Mouse (Mus musculus) spleen, adult 2 months (tissue): Measurements from ENCODE around the gene Kcnj4.

Experiments used
- CTCF ChIP-seq: fragments of 200-500 bp; IDR thresholded peaks from 2 replicates; pipeline ENCODE4 v1.5.1; 2011; ENCODE audit warnings: mild to moderate bottlenecking, inconsistent platforms; ENCODE audit not compliant: insufficient read depth, insufficient read length, insufficient replicate concordance; ENCODE audit errors: extremely low read depth
- POLR2A ChIP-seq: fragments of 200-500 bp; IDR thresholded peaks from 2 replicates; pipeline ENCODE4 v1.6.1; 2011; ENCODE audit warnings: low read depth, low read length, inconsistent platforms

DNA sequence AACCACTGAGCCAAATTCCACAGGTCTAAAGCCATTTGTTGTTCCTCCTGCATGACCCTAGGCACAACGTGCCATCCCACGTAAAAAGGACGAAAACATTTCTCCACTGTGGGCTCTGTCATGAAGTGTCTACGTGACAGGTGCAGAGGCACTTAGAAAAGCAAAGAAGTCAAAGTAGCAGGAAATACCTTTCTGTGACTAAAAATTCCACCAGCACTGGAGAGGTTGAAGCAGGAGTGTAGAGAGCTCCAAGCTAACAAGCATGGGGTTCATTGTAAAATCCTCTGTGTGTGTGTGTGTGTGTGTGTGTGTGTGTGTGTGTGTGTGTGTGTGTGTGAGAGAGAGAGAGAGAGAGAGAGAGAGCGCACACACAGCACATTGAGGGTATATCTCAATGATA lies 47.5 kb upstream of the Kcnj4 start:
- no peak for TF ChIP-seq POLR2A
- no peak for TF ChIP-seq CTCF
